Mouse (Mus musculus) retina, postnatal 7 days (tissue): ENCODE data around the gene Gm16485.

Experiments
- DNase-seq: peaks from one replicate; pipeline ENCODE4 v3.0.0-alpha.2; 2012; ENCODE audit warnings: low read depth, low spot score

Gm16485 gene

DNA sequence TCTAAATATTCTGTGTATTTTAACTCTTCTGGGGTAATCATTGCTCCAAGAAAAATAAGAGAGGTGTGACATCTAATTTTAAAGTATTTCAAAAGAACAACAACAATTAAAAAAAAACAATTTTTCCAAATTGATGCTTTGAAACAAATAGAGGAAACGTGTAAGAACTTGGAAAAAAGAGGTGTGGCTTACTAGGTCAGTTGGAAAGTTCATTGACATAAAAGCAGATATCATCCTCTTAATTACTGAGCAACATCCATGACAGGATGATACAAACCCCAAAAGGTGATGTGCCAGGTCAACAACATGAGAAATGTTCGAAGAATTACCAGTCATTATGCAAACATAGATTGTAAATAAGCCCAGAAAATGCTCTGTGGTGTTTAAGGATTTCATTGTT lies at the start of gene Gm16485:
Gene Gm16485 (plus strand): TSS at position 301 of the 400 bp plus-strand sequence.
- DNase-seq: no peak

DNA sequence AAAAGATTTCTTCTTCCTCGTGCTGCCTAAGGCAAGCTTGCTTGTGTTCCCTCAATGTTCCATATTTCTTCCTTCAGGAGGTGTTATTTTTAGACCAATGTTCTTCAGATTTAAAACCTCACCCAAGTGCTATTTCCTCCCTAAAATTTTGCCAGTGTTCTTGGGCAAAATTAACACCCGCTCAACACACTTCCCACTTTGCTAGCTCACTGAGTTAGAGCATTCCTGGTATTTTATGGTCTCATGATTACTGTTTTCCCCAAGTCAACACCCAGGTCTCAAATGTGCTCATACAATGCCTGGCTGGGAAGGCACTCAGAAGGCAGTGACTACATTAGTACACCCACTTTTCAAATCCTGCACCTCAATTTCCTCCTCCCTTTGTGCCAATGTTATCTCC lies 44.0 kb upstream of the Gm16485 start:
- no peak for DNase-seq

DNA sequence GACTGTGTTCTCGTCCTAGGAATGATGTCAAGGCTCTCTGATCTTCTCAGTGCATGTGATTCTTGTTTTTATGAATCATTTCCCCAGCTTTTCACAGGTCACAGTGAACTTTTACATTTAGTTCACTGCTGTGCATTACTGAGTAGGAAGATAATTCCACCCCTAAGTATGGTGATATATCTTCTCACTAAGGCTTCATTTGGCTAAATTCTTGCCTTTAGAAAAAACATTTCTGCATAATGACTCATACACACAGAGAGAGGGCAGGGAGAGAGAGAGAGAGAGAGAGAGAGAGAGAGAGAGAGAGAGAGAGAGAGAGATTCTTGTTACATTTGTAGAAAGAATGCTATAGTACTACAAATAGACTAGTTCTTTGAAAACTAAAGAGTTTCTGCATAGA lies 33.8 kb upstream of the Gm16485 start:
- DNase-seq: no peak

DNA sequence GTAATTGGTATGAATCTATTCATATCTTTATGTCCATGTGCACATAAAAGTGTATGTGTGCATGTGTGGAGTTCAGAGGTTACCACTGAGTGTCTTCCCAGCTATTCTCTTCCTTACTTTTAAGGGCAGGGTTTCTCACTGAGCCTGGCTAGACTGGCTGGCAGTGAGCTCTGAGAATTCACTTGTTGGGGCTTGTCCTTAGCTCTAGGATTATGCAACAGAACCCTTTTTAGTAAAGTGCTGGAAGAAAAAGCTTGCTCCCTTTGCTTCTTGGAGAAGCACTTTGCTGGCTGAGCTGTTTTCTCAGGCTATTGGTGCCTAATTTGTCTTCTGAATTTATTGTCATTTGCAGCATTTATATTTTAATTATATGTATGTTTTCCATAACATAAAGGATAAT lies 18.3 kb upstream of the Gm16485 start:
- DNase-seq: no peak

DNA sequence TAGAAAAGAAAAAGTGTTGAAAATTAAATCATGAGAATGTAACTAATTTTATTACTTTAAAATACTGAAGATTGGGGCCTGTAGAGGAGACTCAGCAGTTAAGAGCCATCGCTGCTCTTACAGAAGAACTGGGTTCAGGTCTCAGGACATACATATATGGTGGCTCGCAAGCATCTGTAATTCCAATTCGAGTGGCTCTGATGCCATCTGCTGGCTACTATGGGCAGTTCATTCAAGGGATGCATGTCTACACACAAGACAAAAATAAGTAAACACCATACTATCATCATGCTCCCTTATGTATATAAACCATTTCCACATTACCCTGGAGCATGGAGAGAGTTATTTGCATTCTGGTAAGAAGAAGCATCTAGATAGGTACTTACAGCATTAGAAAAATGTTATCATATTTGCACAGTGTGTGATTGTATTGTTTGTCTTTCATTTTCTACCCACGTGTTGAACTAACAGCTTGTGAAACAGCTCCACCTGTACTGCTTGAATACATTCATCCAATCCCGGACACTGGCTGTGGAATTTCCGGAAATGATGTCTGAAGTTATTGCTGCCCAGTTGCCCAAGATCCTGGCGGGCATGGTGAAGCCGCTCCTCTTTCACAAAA lies 7.0 kb upstream of the Gm16485 start:
- peak; percentile 4 for DNase-seq

DNA sequence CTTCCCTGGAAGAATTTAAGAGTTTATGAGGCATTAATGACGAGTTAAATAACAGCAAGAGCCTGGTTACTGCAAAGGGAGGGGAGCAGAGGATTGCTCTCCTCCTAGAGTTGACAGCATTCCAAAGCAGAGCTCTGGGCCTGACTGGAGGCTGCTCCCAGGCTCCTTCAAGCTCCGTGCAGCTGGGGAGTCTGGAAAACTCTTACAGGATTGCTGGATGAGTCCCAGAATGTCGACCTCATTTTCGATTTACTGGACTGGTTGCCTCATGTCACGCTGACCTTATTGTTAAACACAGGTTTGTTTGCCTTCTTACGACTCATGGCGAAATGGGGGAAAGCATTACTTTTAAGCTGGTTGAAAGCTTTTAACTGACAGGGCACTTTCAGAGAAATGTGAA lies 1.4 kb upstream of the Gm16485 start:
- no peak for DNase-seq

DNA sequence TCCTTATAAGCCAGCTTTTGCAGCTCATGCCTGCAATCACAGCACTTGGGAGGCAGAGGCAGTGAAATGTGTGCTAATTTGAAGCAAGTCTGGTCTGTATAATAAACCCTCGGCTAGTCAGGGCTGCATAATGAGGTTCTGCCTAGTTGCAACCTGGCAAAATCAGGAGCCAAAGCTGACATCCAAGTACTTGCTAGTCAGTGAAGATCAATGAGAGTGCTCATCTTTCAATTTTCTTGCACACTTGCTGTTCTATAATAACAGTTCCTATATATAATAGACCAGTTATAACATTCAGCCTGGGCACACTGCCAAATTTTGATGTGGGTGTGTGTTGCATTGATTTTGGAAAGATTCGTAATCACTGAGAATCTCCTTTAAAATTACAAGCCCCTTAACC lies 6.2 kb downstream of the Gm16485 start:
- no peak for DNase-seq

DNA sequence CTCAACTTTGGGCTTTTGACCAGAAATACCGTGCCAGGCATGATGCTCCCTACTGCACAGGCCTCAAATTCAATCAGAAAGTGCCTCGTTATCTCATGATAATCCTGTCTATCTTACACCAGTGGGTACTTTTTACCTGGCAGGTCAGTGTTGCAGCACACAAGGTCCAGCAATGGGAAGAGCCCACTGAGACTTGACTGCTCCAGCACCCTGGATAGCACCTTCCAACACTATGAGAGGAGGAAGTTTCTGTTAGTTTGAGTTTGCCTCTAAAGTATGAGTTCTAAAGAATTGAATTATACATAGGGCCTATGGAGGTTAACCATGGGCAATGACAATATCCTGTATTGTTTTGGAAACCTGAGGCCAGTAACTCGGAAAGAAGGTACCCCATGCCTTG lies 10.7 kb downstream of the Gm16485 start:
- no peak for DNase-seq

DNA sequence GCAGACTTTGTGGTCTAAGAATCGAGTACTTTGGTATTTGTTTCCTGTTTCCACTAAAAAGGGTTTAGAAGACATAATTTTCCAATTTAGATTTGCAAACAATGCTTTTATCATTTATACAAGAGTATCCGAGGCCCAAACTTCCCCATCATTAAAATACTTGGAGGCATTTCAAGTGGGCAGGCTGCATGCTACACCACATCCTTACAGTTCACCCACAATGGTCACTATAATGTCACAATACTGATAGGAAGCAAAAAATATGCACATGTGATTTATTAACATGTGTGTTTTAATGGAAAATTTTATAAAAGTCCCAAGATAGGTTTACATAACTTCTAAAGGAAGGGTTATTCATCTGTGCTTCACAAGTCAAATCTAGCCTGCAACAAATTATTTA lies 24.9 kb downstream of the Gm16485 start:
- no peak for DNase-seq

DNA sequence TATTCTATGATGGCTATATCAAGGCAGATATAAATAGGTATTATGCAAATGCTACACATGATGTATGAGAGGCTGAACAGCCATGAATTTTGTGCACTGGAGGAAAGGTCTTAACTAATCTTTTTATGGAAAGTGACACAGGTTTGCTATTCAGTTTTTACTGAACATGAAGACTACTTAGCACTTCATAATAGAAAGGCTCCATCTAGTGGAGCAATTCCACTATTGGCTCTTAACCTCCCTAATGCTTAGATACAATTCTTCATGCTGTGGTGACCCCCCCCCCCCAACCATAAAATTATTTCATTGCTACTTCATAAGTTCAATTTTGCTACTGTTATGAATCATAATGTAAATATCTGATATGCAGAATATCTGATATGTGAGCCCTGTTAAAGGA lies 29.6 kb downstream of the Gm16485 start:
- no peak for DNase-seq

DNA sequence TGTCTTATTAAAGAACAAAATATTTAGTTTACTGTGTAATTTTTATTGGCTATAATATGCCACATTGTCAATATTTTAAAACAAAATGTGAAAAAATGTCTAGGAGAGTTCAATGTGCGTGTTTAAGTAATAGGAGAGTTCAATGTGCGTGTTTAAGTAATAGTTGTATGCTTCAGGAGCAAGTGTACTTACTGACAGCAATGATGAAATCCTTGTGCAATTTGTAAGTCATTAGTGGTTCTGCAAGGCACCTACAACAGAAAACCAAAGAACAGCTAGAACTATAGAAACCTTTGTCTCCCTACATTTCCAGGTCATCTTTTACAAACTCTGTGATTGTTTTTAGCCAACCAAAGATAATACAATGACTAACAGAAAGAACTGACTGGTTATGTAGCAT lies 43.5 kb downstream of the Gm16485 start:
- no peak for DNase-seq
